Mouse (Mus musculus) intestine, embryonic 14.5 days (tissue): ENCODE results near the gene Padi2. TPM values are rescaled to one million over a fixed set of nuclear protein-coding genes. Genes with fewer than 3 reads are reported as not detected.
A peak's percentile ranks its signal among the peaks of the same experiment; 100 is the strongest.

ENCODE experiments used
- ATAC-seq: fragments of 200-750 bp; cut with Nextera tagmentation; replicated peaks from 2 replicates; pipeline ENCODE4 v1.8.0; 2017; ENCODE audit warnings: low read depth, moderate number of reproducible peaks, moderate TSS enrichment, moderate library complexity; ENCODE audit not compliant: low FRiP score, low TSS enrichment
- DNase-seq: peaks from one replicate; pipeline ENCODE4 v3.0.0-alpha.2; 2018; ENCODE audit warnings: low spot score
- H3K27ac ChIP-seq: fragments of 300-500 bp; sonication (generic); 2 replicates; pipeline ENCODE4 v1.5.1; 2014; ENCODE audit warnings: low read depth, mild to moderate bottlenecking, control low read depth
- H3K27me3 ChIP-seq: fragments of 300-500 bp; sonication (generic); replicated peaks from 2 replicates; pipeline ENCODE4 v1.6.1; 2014; ENCODE audit warnings: low read length, control low read depth; ENCODE audit not compliant: control insufficient read depth, insufficient read depth
- H3K36me3 ChIP-seq: fragments of 300-500 bp; sonication (generic); 2 replicates; pipeline ENCODE4 v1.6.1; 2014; ENCODE audit warnings: low read length, control low read depth; ENCODE audit not compliant: control insufficient read depth, insufficient read depth
- H3K4me1 ChIP-seq: fragments of 300-500 bp; sonication (generic); replicated peaks from 2 replicates; pipeline ENCODE4 v1.6.1; 2014; ENCODE audit warnings: low read length, control low read depth, mixed read lengths; ENCODE audit not compliant: control insufficient read depth, insufficient read depth
- H3K4me2 ChIP-seq: fragments of 300-500 bp; sonication (generic); 2 replicates; pipeline ENCODE4 v1.6.1; 2014; ENCODE audit warnings: low read length
- H3K4me3 ChIP-seq: fragments of 300-500 bp; sonication (generic); 2 replicates; pipeline ENCODE4 v1.5.1; 2014; ENCODE audit warnings: low read depth, low read length, control low read depth, mixed read lengths
- H3K9ac ChIP-seq: fragments of 300-500 bp; sonication (generic); 2 replicates; pipeline ENCODE4 v1.6.1; 2014; ENCODE audit warnings: mild to moderate bottlenecking, low read length
- H3K9me3 ChIP-seq: fragments of 300-500 bp; sonication (generic); 2 replicates; pipeline ENCODE4 v1.6.1; 2016; ENCODE audit warnings: low read length, control low read depth; ENCODE audit not compliant: control insufficient read depth
- WGBS: fragments of 180-500 bp; shearing (Covaris S2); extraction: QIAGEN DNeasy Blood & Tissue Kit; methylation state at CpG from one replicate; pipeline ENCODE4 v1.1.7; 2014; 5-methylcytosine and 5-hydroxymethylcytosine counted together
- polyA plus RNA-seq: library from polyadenylated mRNA; unstranded; fragments of >200 nt; fragmentation: Nextera tagmentation; extraction: Ambion mirVana; gene quantifications from 2 replicates; pipeline ENCODE4 v1.2.1, GENCODE M21; 2014

Padi2 gene
- polyA plus RNA-seq, 1 experiment from 2014 or later, result 1.9 TPM

DNA sequence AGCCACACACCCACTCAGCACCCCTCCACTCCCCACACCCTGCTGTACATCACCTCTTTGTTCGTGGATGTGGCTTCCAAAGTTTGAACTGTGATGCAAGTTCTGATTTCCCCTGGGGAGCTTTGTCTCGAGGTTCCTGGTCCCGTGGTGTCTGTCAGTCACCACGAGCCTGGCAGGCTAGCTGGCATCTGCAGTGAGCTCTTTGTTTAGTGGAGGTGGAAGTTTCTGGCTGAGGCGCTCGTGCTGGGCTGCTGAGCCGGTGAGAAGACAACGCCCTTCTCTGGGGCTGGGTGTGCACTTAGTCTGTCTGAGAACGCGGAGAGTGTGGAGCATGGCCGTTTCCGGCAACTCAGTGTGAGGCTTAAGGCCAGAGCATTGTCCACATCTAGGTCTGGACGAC, 65.5 kb downstream of the Padi2 start:
- 87% methylated on average over 13 of the region's 13 CpGs for WGBS
- no peak overlapping the region for H3K9ac ChIP-seq
- ATAC-seq (no peak), DNase-seq (no peak)
- H3K27me3 ChIP-seq, result no peaks in the 10 kb centered on the region
- peaks cover 93% of the 10 kb centered on the region for H3K36me3 ChIP-seq
- H3K4me3 ChIP-seq, result no peak overlapping the region
- H3K27ac ChIP-seq, result no peak overlapping the region
- H3K9me3 ChIP-seq, result no peaks in the 10 kb centered on the region
- no peak overlapping the region for H3K4me2 ChIP-seq
- H3K4me1 ChIP-seq, result no peaks in the 10 kb centered on the region

DNA sequence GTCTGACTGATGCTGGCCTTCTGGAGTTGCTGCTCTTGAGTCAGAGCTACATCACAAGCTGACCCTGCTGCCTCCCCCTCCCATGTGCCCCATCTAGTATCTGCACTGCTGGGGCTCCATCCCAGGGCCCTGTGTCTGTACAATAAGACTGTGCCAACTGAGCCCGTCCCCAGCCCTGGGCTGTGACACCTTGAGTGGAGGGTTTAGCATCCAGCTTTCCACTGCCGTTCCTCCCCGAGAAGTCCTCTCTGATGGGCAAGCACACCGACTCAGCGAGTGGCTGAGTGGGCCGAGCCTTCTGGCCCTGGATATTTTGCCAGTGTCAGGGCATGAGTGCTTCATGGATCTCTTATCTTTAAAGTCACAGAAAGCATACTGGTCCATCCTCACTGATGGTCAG, 68.3 kb downstream of the Padi2 start:
- peaks cover 93% of the 10 kb centered on the region for H3K36me3 ChIP-seq

DNA sequence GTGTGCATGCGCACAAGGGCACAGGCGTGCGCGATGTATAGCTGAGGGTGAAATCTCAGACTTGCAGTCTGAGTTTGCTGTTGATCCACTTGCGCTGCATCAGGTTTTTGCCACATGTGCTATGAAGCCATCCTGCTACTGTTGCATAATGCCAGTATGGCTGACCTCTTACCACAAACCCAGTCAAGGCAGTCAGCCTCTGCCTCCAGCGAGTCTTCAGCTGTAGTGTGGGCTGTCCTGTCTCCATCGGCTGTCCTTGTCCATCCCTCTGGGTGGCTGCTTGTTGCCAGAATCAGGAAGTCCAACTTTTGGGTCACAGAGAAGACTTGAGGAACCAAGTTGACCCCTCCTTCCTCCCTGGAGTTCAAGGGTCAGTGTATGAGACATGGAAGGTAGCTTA, 69.2 kb downstream of the Padi2 start:
- Histone ChIP-seq H3K4me2 (no peak overlapping the region), H3K4me3 (no peak overlapping the region), H3K36me3 (peaks cover 90% of the 10 kb centered on the region), H3K4me1 (no peaks in the 10 kb centered on the region; the same call in 1 of the 2 replicates), H3K9me3 (no peaks in the 10 kb centered on the region), H3K27ac (no peak overlapping the region), H3K27me3 (no peaks in the 10 kb centered on the region), H3K9ac (no peak overlapping the region)
- WGBS, result 92% methylated on average over 7 of the region's 7 CpGs
- DNase-seq (no peak), ATAC-seq (no peak)

More for the DNA sequence above, 68.3 kb downstream of the Padi2 start:
- Histone ChIP-seq H3K9me3 (no peaks in the 10 kb centered on the region), H3K4me2 (no peak overlapping the region), H3K4me3 (no peak overlapping the region), H3K27ac (no peak overlapping the region), H3K4me1 (no peaks in the 10 kb centered on the region; the same call in 1 of the 2 replicates), H3K9ac (no peak overlapping the region), H3K27me3 (no peaks in the 10 kb centered on the region)
- no peak for DNase-seq
- ATAC-seq, result no peak
- 87% methylated on average over 6 of the region's 6 CpGs for WGBS

DNA sequence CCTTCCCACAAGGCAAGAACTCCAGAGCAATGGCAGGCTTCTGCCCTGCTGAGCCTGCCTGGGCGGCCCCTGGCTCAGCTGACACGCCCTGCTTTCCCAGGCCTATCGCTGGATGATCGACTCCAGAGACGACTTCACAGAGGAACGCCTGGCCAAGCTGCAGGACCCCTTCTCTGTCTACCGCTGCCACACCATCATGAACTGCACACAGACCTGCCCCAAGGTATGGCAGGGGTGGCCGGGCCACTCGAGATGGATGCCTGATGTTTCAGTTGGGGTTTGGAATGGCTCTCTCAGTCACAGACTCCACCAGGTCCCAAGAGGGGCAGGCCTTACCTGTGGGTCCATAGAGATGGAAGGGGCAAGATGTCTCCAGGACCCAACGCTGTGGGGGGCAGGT, 71.1 kb downstream of the Padi2 start:
- no peaks in the 10 kb centered on the region for H3K9me3 ChIP-seq
- no peaks in the 10 kb centered on the region for H3K27me3 ChIP-seq
- no peaks in the 10 kb centered on the region; the same call in 1 of the 2 replicates for H3K4me1 ChIP-seq
- no peak overlapping the region for H3K27ac ChIP-seq
- WGBS, result 58% methylated on average over 10 of the region's 10 CpGs
- H3K9ac ChIP-seq, result no peak overlapping the region
- DNase-seq (peak; percentile 53), ATAC-seq (no peak)
- peaks cover 72% of the 10 kb centered on the region for H3K36me3 ChIP-seq
- H3K4me3 ChIP-seq, result no peak overlapping the region
- H3K4me2 ChIP-seq, result no peak overlapping the region

DNA sequence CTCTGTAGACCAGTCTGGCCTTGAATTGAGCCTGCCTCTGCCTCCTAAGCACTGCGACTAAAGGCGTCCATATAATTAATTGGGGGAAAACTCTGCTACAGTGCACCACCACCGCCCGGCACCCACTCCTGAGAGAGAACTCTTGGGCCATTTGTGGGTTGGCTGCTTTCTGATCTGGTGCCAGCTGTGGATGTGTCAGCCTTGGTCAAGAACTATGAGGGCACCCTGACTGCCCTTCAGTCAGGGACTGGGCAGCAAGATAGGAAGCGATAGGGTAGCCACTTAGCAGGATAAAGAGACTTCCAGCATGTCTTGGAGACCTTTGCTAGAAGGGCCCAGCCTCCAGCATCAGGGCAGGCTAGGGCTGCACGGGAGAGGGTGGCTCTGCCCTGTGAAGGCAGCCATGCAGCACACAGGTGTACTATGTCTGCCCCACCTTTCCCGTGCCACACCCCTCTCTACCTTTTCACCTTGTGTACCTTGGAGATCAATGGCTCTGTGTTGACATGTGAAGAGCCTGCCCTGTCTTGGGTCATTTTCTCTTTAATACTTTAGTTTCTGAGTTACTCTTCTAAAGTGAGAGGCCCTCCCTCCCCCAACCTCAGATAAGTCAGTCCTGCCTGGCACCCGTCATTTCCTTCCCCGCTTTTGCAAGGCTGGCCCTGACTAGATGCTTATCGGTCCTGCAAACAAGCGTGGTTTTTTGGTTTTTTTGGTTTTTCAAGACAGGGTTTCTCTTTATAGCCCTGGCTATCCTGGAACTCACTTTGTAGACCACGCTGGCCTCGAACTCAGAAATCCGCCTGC, 71.9 kb downstream of the Padi2 start:
- Histone ChIP-seq H3K36me3 (peaks cover 64% of the 10 kb centered on the region), H3K4me2 (no peak overlapping the region), H3K9me3 (no peaks in the 10 kb centered on the region), H3K9ac (no peak overlapping the region), H3K27me3 (no peaks in the 10 kb centered on the region), H3K4me1 (no peaks in the 10 kb centered on the region; the same call in 1 of the 2 replicates), H3K4me3 (no peak overlapping the region), H3K27ac (no peak overlapping the region)
- 86% methylated on average over 14 of the region's 14 CpGs for WGBS
- ATAC-seq (peak; percentile 29; the same call in 1 of the 2 replicates), DNase-seq (no peak)

DNA sequence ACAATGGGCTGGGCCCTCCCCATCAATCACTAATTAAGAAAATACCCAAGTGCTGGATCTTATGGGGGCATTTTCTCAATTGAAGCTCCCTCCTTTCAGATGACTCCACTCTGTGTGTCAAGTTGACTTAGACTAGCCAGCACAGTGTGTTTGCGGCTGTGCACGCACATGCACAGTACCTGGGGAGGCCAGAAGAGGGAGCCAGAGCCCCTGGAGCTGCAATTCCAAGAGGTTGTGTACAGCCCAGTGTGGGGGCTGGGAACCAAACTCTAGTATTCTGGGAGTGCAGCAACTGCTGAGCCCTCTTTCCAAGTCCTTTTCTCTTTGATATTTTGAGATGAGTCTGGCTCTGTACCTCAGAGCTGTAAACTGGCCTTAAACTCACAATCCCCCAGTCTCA, 75.5 kb downstream of the Padi2 start:
- H3K4me3 ChIP-seq, result no peak overlapping the region
- H3K4me2 ChIP-seq, result no peak overlapping the region
- no peaks in the 10 kb centered on the region for H3K27me3 ChIP-seq
- peaks cover 5% of the 10 kb centered on the region; the same call in 1 of the 2 replicates for H3K4me1 ChIP-seq
- peaks cover 31% of the 10 kb centered on the region for H3K36me3 ChIP-seq
- ATAC-seq (no peak), DNase-seq (no peak)
- no peak overlapping the region for H3K9ac ChIP-seq
- no peak overlapping the region for H3K27ac ChIP-seq
- H3K9me3 ChIP-seq, result no peaks in the 10 kb centered on the region
- WGBS, result 88% methylated on average over 2 of the region's 2 CpGs

DNA sequence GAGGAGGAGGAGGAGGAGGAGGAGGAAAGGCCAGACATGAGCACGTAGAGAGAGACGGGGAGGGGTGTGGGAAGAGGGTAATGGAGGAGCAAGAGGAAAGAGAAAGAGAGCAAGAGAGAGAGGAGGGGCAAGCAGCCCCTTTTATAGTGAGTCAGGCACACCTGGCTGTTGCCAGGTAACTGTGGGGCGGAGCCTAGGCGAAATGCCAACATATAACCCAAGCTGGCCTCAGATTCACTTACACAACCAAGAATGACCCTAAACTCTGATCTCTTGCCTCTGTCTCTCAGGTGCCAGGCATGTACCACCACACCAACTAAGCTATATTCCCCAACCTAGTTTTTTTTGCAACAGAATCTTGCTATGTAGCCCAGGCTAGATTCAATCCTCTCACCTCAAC, 76.7 kb downstream of the Padi2 start:
- Histone ChIP-seq H3K9ac (no peak overlapping the region), H3K27ac (peak overlapping the region; percentile 39; the same call in 1 of the 2 replicates), H3K27me3 (no peaks in the 10 kb centered on the region), H3K4me2 (no peak overlapping the region), H3K9me3 (no peaks in the 10 kb centered on the region), H3K36me3 (peaks cover 22% of the 10 kb centered on the region), H3K4me1 (peaks cover 11% of the 10 kb centered on the region), H3K4me3 (no peak overlapping the region)
- 33% methylated on average over 4 of the region's 4 CpGs for WGBS
- DNase-seq, result no peak
- ATAC-seq, result no peak

DNA sequence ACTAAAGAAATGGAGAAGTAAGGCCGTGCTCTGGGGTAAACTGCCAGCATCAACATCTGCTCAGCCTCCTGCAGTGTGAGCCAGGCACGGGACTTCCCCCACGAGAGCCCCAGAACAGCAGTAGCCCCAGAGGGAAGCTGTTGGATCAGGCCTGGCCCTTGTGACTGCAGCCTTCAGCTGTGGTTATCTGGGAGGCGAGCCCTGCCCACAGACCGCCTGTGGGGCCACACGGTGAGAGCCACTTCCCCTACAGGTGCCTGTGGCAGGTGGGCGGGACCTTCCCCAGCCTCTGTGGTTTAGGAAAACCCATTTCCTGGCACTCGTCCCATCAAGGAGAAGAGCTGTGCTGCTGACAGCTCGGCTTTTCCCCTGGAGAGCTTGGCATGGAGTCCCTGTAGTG, 77.3 kb downstream of the Padi2 start:
- no peak for ATAC-seq
- H3K4me1 ChIP-seq, result peaks cover 14% of the 10 kb centered on the region
- 11% methylated on average over 9 of the region's 9 CpGs for WGBS
- H3K36me3 ChIP-seq, result peaks cover 16% of the 10 kb centered on the region
- H3K9me3 ChIP-seq, result no peaks in the 10 kb centered on the region
- H3K4me2 ChIP-seq, result no peak overlapping the region
- peak overlapping the region; percentile 39; the same call in 1 of the 2 replicates for H3K27ac ChIP-seq
- no peak for DNase-seq
- no peaks in the 10 kb centered on the region for H3K27me3 ChIP-seq
- no peak overlapping the region for H3K4me3 ChIP-seq
- H3K9ac ChIP-seq, result no peak overlapping the region

DNA sequence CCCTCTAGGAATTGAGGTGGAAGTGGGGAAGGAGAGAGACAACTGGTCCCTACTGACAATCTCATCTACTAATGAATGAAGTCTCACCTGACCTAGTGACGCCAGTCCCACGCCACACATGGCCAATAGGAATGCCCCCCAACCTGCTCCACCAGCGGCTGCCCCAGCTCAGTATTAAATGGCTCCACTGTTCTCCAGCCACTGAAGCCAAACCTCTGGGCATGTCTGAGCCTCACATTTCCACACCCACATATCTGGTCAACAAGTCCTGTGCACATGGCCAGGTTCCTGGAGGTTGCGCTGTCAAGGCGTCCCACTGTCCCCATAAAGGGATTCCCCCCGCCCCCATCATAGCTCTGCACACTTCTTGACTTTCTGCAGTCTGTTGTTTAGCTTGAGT, 78.4 kb downstream of the Padi2 start:
- no peak overlapping the region for H3K4me2 ChIP-seq
- H3K4me1 ChIP-seq, result peaks cover 14% of the 10 kb centered on the region
- H3K9ac ChIP-seq, result no peak overlapping the region
- H3K4me3 ChIP-seq, result no peak overlapping the region
- DNase-seq (no peak), ATAC-seq (no peak)
- no peaks in the 10 kb centered on the region for H3K9me3 ChIP-seq
- H3K27me3 ChIP-seq, result no peaks in the 10 kb centered on the region
- H3K36me3 ChIP-seq, result peaks cover 5% of the 10 kb centered on the region
- H3K27ac ChIP-seq, result no peak overlapping the region
- WGBS, result 83% methylated on average over 6 of the region's 6 CpGs
